Mouse (Mus musculus) embryonic fibroblast, embryonic 13.5 days (primary cell): ENCODE results near the gene Olfr1375.

Source experiments
- CTCF ChIP-seq: IDR thresholded peaks from 2 replicates; pipeline ENCODE4 v1.5.1; 2011; ENCODE audit warnings: mild to moderate bottlenecking, control low read depth, low read length, moderate library complexity, borderline replicate concordance; ENCODE audit not compliant: insufficient read depth
- POLR2A ChIP-seq: IDR thresholded peaks from 2 replicates; pipeline ENCODE4 v1.6.1; 2011; ENCODE audit warnings: low read depth, mild to moderate bottlenecking, control low read depth, low read length, moderate library complexity

GRCm38 (mm10) chr11:51060981-51061380, 13.1 kb downstream of the Olfr1375 start:
- TF ChIP-seq CTCF (no peak), POLR2A (no peak)
